Mouse (Mus musculus) left cerebral cortex, adult 2 months (tissue): Measurements from ENCODE around the gene Zfp61. TPM values are rescaled to one million over a fixed set of nuclear protein-coding genes. Genes with fewer than 3 reads are reported as not detected.

ENCODE experiments used
- DNase-seq, 2 experiments: peaks; one replicate each; pipeline ENCODE4 v3.0.0; 2021 to 2022; ENCODE audit warnings: low spot score in 2 of 2, mixed read lengths in 1 of 2; ENCODE audit errors: extremely low spot score in 1 of 2
- H3K27ac ChIP-seq: fragments of 200-600 bp; 2 replicates; pipeline ENCODE4 v1.8.1; 2022
- H3K4me3 ChIP-seq: fragments of 200-600 bp; 2 replicates; pipeline ENCODE4 v1.8.1; 2022
- CTCF ChIP-seq: fragments of 200-600 bp; IDR thresholded peaks from 2 replicates; pipeline ENCODE4 v1.8.1; 2022; ENCODE audit warnings: antibody characterized with exemption, mild to moderate bottlenecking, moderate library complexity
- intact Hi-C: fragments of 180-260 bp; cut with DNase I; formaldehyde crosslinking; loops from one replicate; pipeline ENCODE4 v1.15.1; 2025
- microRNA-seq, 2 experiments: library from miRNA; unstranded; fragments of <30 nt; microRNA quantifications; one replicate each; pipeline ENCODE4 v1.2.0; 2021
- total RNA-seq, 2 experiments: library from RNA; stranded (reverse); gene quantifications; 2 replicates each; pipeline ENCODE4 v1.2.3; 2021

Zfp61 gene
- total RNA-seq, 2 experiments from 2014 or later: 19.4 to 21.5 TPM

DNA sequence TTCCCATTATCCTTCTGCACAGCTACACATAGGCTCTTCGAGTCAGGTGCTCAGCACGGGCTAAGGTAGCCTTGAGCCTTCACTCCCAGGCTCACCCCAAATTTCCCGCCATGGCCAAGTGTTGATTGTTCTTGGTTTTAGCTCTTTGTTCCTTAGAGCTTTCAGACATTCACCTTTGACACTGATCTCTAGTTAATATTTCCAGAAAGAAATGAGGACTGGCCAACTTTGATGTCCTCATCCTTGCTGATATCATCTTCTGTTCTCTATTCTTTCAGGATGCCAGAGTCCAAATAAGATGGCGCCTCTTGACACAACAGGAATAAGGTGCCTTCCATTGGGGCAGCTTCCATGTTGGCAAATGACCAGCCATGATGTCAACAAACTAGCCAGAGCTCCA lies 26.6 kb downstream of the Zfp61 start:
- DNase-seq: no peak
- Histone ChIP-seq H3K4me3 (no peak overlapping the region), H3K27ac (no peak overlapping the region)
- intact Hi-C loops: no loop called here
- TF ChIP-seq CTCF: no peak

DNA sequence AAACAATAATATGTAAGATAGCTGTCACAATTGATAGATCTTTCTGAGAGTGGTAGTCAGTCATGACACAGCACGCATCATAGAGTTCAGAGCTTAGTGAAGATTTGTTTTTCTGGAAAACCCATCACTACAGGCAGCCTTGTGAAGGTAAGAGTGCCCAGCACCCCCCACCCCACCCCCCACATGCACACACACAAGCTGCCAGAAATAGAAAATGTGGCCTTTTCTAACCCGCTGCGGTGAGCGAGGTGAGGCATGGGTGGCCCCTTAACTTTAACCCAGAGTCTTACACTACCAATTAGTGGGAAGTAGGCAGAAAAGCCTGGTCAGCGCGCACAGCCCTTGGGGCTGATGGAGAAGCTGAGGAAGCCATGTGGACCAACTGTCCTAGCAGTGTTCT lies 29.8 kb downstream of the Zfp61 start:
- intact Hi-C loops: loop anchor here (2.0 kb wide), 1 partner anchor 28 kb away; no protein-coding TSS in a partner anchor
- Histone ChIP-seq H3K4me3 (no peak overlapping the region), H3K27ac (no peak overlapping the region)
- no peak for TF ChIP-seq CTCF
- no peak for DNase-seq

DNA sequence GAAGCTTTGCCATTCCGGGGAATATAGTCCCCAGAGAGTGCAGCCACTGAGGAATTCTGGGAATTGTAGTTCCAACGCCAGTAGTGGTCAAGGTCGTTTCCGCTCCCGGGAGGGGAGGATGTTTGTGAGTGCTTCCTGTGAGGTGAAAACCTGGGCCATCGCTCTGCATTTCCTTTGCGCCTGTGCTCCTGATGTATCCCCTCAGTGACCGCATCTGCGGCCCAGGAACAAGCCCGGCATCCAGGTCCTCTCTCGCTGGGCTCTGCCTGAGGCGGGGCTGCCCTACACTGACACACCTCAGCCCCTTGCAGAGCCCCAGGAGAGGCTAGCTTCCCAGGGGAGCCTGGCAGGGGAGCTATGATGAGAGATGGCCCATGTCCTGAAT lies 30.8 kb downstream of the Zfp61 start, which contains the start of gene Zfp93:
Gene Zfp93 (plus strand): TSS at position 133 of the 385 bp plus-strand sequence.
- H3K4me3 ChIP-seq: peak within 1 kb of the TSS; percentile 84
- no peak for TF ChIP-seq CTCF
- peak; percentile 75 to 84 for DNase-seq
- intact Hi-C loops: loop anchor here (1.0 to 2.0 kb wide), 3 partner anchors 16 to 33 kb away; partner anchors contain the start of genes Zfp108 and Zfp109
- peak within 1 kb of the TSS; percentile 92 for H3K27ac ChIP-seq

DNA sequence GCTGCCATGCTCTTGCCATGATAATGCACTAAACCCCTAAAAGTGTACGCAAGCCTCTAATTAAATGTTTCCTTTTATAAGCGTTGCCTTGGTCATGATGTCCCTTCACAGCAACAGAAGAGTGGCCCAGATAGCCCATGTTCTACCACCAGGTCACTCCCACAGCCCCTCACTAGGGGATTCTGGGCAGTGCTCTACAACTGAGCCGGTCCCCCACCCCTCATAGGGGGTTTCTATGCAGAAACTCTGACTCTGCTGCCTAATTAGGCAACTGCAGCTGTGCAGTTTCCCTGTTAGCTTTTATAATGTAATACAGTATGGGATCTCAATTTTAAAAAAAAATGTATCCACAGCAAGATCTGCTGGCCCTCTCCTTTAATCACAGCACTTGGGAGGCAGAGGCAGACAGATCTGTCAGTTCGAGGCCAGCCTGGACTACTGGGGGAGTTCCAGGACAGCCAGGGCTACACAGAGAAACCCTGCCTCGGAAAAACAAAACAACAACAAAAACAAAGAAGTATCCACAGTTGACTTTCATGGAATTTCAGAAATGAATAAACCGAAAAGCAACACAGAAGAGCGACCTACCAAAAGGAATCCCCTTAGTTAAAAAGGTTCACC lies 31.3 kb downstream of the Zfp61 start:
- TF ChIP-seq CTCF: no peak
- peak overlapping the region; percentile 61; the same call in 1 of the 2 replicates for H3K27ac ChIP-seq
- intact Hi-C loops: loop anchor here (1.0 to 2.0 kb wide), 3 partner anchors 15 to 32 kb away; partner anchors contain the start of genes Zfp108 and Zfp109

DNA sequence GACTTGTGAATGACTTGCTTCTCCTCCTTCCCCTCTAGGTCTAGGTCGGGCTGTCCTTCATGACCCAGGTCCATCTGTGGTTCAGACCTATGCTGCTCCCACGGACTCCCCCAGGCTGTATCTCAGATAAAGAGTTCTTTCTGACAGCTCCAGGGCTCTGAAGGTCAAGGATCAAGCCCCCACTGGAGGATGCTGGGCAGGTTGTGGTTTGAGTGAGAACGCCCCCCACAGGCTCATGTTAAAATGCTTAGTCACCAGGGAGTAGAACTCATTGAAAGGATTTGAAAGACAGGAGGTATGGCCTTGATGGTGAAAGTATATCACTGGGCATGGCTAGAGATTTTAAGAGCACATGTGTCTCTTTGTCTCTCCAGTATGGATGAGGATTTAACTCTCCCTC lies 31.8 kb downstream of the Zfp61 start:
- Histone ChIP-seq H3K27ac (no peak overlapping the region), H3K4me3 (no peak overlapping the region)
- no peak for DNase-seq
- intact Hi-C loops: no loop called here
- TF ChIP-seq CTCF: no peak

More for the DNA sequence above, 31.3 kb downstream of the Zfp61 start:
- H3K4me3 ChIP-seq: peak overlapping the region; percentile 84
- DNase-seq: no peak

DNA sequence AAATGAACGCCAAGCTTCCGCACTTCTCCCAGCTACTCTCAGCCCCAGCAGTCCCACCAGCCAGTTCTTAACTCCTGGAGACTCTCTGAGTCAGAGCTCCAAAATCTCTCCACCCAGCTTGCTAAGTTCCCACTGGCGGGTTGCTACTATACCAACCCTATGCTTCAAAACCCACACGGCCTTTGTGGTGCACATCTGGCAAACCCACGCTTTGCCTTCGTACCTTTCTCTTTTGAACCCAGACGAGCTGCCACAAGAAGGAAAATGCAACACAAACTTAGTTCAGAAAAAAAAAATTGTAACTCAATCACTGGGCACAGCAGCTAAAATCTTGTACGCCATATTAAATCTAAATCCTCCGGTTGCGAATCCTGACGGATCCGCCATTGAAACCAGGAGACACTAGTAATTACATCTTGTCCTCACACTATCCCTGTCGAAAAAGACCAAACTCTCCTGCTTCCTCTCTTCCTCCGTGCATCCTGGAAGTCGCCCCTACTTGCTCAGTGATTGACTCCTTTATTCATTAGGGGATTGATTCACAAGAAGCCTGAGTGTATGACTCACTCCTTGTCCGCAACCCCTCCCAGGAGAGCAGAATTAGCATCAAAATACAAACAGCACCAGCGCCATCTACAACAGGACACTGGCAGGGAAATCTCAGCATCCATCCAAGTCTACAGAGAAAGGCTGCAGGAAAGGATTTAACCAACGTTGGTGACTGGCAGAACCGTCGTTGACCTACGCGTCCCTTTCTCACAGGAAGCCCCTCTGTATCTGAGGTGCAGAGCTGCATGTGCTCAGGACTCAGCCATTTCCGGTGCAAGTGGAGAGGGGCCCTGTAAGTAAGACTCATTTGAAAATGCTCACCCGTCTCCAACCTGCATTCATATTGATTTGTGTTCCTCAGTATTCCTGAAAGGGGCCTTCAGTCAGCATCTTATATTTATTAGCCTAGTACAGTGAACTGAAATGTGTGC lies 32.6 kb downstream of the Zfp61 start:
- H3K27ac ChIP-seq: no peak overlapping the region
- intact Hi-C loops: no loop called here
- no peak for TF ChIP-seq CTCF
- H3K4me3 ChIP-seq: no peak overlapping the region
- no peak for DNase-seq

DNA sequence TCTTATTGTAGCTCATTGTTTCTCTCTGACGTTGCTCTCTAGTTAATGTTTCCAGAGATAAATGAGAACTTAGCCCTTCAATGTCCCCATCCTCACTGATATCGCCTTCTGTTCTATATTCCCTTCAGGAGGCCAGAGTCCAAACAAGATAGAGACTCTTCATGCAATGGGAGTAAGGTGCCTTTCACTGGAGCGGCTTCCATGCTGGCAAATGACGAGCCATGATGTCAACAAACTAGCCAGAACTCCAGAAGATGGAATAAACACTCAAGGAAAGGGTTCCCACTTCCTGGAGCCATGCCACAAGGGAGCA lies 41.1 kb downstream of the Zfp61 start:
- TF ChIP-seq CTCF: no peak
- DNase-seq: no peak
- H3K27ac ChIP-seq: no peak overlapping the region
- H3K4me3 ChIP-seq: no peak overlapping the region
- intact Hi-C loops: loop anchor here (5.0 kb wide), 1 partner anchor 178 kb away; the partner anchor contains the start of gene Zfp180

DNA sequence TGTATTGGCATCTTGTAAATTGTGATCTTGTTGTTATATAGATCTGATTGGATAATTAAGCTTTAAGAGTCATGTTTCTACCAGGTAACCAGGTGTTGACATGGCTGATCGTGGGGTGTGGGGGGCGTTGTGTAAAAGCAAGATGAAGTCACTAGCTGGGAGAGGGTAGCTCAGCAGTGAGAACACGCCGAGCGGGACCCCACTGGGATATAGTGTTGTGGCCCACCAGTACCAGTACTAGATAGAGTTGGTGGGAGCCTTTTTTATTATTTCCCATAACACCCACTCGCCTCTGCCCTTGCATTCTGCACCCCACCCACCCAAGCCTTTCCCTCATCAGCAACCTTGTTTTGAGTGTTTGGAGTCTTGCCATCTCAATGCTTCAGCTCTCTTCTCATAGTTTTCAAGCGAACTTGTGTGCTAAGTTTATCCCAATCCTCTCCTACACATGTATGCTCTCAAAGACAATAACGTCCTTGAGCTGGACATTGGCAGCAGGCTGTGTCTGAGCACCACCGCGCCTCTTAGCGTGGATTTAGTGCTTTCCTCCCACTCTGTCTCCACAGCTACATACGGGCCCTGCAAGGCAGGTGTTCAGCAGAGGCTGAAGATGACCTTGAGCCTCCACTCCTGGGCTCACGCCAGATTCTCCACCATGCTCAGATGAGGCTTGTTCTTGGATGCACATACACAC lies 41.6 kb downstream of the Zfp61 start:
- no peak overlapping the region for H3K27ac ChIP-seq
- DNase-seq: no peak
- TF ChIP-seq CTCF: no peak
- intact Hi-C loops: loop anchor here (5.0 kb wide), 1 partner anchor 177 kb away; the partner anchor contains the start of gene Zfp180
- no peak overlapping the region for H3K4me3 ChIP-seq

DNA sequence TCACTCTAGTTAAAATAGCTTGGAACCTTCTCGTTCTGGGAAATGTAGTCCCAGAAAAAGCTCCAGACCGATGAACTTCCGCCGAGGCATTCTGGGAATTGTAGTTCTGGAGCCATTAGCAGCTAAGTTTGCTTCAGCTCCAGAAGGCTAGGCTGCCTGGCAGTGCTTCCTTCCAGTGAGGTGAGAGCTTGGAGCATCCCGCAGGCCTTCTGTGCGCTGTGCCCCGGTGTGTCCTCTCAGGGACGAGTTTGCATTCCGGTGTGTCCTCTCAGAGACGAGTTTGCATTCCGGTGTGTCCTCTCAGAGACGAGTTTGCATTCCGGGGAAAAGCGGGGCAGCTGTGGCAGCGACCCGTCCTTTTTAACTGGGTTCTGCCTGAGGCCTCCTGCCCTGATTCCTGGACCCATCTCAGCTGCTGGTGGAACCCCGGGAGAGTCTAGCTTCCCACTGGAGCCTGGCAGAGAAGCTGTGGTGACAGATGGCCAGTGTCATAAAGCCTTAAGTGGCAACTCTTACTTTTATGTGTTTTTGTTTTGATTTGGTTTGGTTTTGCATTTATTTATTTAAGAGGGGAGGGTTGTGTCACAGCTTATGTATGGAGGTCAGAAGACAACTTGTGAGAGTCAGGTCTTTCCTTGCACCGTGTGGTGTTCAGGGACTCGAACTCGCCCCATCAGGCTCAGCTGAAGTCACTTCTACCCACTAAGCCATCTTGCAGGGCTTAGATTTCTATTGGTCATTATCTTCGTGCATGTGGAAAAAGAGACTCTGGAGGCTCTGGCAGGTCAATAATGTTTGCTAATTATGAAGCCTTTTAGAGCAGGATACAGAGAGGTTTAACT lies 46.2 kb downstream of the Zfp61 start, which contains the start of gene Zfp108:
Gene Zfp108 (plus strand): TSS at position 162 of the 842 bp plus-strand sequence.
- intact Hi-C loops: loop anchor here (1.0 to 5.0 kb wide), 6 partner anchors 15 to 173 kb away; partner anchors contain the start of genes Zfp112, Zfp180, Zfp235 and Zfp93

DNA sequence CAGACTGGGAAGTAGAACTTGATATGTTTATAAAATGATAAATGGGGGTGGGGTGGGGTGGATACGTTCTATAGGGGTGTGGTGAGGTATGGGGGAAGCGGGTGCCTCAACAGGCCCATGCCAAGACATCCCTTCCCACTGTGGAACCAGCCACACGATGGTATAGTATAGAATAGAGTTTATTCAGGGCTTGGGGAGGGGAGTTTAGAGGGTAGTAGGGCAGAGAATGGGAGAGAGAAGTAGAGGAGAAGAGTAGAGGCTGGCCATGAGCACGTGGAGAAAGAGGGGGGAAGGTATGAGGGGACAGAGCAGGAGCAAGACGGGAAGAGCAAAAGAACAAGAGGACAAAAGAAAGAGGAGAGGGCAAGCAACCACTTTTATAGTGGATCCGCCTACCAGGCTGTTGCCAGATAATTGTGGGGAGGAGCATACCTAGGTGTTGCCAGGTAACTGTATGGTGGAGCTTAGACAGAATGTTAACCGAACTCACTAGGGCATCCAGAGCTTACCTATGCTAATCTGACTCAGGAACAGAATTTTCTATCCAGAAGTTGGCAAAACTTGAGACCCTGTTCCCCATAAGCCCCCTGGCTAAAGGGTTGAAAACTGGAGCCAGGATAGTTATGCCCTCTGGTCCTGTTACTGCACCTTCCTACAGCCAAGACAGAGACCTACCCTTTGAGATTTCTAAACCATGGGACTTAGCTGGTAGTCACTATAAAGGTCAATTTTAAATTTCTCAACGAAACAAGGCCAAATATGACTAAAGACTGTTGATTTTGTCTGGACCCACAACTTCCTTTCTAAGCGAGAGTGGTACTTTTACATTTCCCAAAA lies 47.0 kb downstream of the Zfp61 start:
- Histone ChIP-seq H3K4me3 (peak overlapping the region; percentile 67), H3K27ac (no peak overlapping the region)
- intact Hi-C loops: loop anchor here (1.0 to 5.0 kb wide), 5 partner anchors 15 to 142 kb away; partner anchors contain the start of genes Zfp112, Zfp235 and Zfp93
- DNase-seq: no peak
- TF ChIP-seq CTCF: no peak

More for the DNA sequence above, 46.2 kb downstream of the Zfp61 start, which contains the start of gene Zfp108:
- Histone ChIP-seq H3K4me3 (peak within 1 kb of the TSS; percentile 67), H3K27ac (peak within 1 kb of the TSS; percentile 7; the same call in 1 of the 2 replicates)
- TF ChIP-seq CTCF: no peak
- DNase-seq: peak; percentile 81 to 86

Small RNAs within 50 kb of the gene (microRNA-seq; reads per million reads assigned to microRNA genes)
- gene Gm27592: 0 reads per million in 2 experiments

Other genes with a start within 250 kb of the Zfp61 start
- gene Vmn1r183, start 248.0 kb downstream of the Zfp61 start, total RNA-seq: not detected
- 10 to 100 TPM; 60.4 to 66.6 TPM for gene Zfp180, start 219.3 kb downstream of the Zfp61 start, total RNA-seq
- gene Zfp112, start 188.9 kb downstream of the Zfp61 start, total RNA-seq: 10 to 100 TPM in 1 of 2 experiments, 1 to 10 TPM in 1; 10.0 to 11.9 TPM
- 10 to 100 TPM; 22.0 to 23.1 TPM for gene Zfp235, start 167.1 kb downstream of the Zfp61 start, total RNA-seq
- gene Zfp114, start 126.2 kb downstream of the Zfp61 start, total RNA-seq: 1 to 10 TPM; 2.7 to 4.5 TPM
- 10 to 100 TPM; 12.8 to 15.1 TPM for gene Zfp111, start 89.8 kb downstream of the Zfp61 start, total RNA-seq
- gene Zfp109, start 63.7 kb downstream of the Zfp61 start, total RNA-seq: 10 to 100 TPM; 10.1 to 10.4 TPM
- gene Zfp108, start 46.4 kb downstream of the Zfp61 start, total RNA-seq: 1 to 10 TPM; 8.7 to 9.2 TPM
- 10 to 100 TPM; 12.8 to 18.3 TPM for gene Zfp93, start 30.8 kb downstream of the Zfp61 start, total RNA-seq
- 10 to 100 TPM; 14.0 to 14.5 TPM for gene Zfp94, start 15.4 kb upstream of the Zfp61 start, total RNA-seq
- not detected for gene Tescl, start 32.7 kb upstream of the Zfp61 start, total RNA-seq
- gene Lypd5, start 48.0 kb upstream of the Zfp61 start, total RNA-seq: not detected
- gene Kcnn4, start 69.0 kb upstream of the Zfp61 start, total RNA-seq: under 1 TPM; 0.19 to 0.45 TPM
- 10 to 100 TPM; 43.7 to 47.5 TPM for gene Smg9, start 98.4 kb upstream of the Zfp61 start, total RNA-seq
- gene Irgc1, start 151.1 kb upstream of the Zfp61 start, total RNA-seq: under 1 TPM in 1 of 2 experiments, not detected in 1; 0.77 TPM
- gene Plaur, start 161.3 kb upstream of the Zfp61 start, total RNA-seq: 1 to 10 TPM; 1.0 to 1.1 TPM
- gene Cadm4, start 180.8 kb upstream of the Zfp61 start, total RNA-seq: 100 to 1,000 TPM; 213 to 219 TPM
- 10 to 100 TPM; 45.9 to 46.0 TPM for gene Zfp428, start 205.8 kb upstream of the Zfp61 start, total RNA-seq
- gene AC161166.1, start 211.2 kb upstream of the Zfp61 start, total RNA-seq: not detected
- 10 to 100 TPM; 81.6 to 84.3 TPM for gene Irgq, start 229.5 kb upstream of the Zfp61 start, total RNA-seq
- not detected for gene Pinlyp, start 244.9 kb upstream of the Zfp61 start, total RNA-seq
- gene Xrcc1, start 245.1 kb upstream of the Zfp61 start, total RNA-seq: 10 to 100 TPM; 32.8 to 39.5 TPM